Mouse (Mus musculus): ENCODE measurements around the gene Klra2. TPM values are rescaled to one million over a fixed set of nuclear protein-coding genes. Genes with fewer than 3 reads are reported as not detected.

Klra2 gene
- polyA plus RNA-seq, 1 experiment from 2014 or later, result not detected

DNA sequence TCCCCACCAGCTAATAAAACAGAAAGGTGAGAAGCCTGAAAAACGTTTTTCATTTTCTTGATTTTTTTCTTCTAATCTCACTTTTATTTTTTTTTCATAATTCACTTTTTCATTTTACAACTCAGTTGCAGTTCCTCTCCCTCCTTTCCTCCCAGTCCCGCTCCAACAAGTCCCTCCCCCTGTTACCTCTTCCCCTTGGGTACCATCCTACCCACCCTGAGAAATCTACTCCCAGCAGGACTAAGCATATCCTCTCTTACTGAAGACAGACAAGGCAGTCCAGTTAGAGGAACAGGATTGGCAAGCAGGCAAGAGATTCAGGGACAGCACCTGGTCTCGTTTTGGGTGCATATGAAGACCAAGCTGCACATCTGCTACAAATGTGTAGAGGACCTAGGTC lies 15.6 kb upstream of the Klra2 start:
- 62% methylated on average over 3 of the region's 3 CpGs for WGBS
- Histone ChIP-seq H3K27me3 (no peaks in the 10 kb centered on the region), H3K9me3 (replicated peaks) (no peaks in the 10 kb centered on the region; the same call in 1 of the 2 replicates), H3K9ac (no peak overlapping the region), H3K36me3 (no peaks in the 10 kb centered on the region), H3K27ac (no peak overlapping the region), H3K4me2 (replicated peaks) (no peak overlapping the region), H3K4me3 (no peak overlapping the region), H3K4me1 (no peaks in the 10 kb centered on the region)
- no peak for ATAC-seq (ENCODE audit: low FRiP score)

DNA sequence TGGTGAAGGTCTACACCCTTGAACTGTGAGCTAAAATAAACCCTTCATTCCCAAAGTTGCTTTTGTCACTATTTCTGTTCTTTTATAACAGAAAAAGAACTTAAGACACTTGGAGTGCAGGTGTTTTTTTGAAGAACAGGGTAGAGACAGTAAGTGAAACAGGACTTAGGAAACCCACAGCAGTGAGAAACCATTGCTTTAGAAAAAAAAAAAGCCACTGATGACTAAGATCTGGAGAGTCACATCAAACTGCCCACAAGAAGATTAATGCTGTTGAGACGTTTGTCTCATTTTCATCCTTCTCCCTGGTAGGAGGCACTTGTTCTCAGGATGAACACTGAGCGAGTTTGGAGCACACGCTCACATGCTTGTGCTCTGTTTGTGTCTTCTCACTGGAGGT lies 14.8 kb upstream of the Klra2 start:
- no peaks in the 10 kb centered on the region; the same call in 1 of the 2 replicates for H3K9me3 ChIP-seq (replicated peaks)
- H3K27me3 ChIP-seq, result no peaks in the 10 kb centered on the region
- no peaks in the 10 kb centered on the region for H3K4me1 ChIP-seq
- no peak overlapping the region for H3K4me2 ChIP-seq (replicated peaks)
- ATAC-seq (ENCODE audit: low FRiP score), result no peak
- no peak overlapping the region for H3K27ac ChIP-seq
- no peak overlapping the region for H3K4me3 ChIP-seq
- H3K36me3 ChIP-seq, result no peaks in the 10 kb centered on the region
- H3K9ac ChIP-seq, result no peak overlapping the region
- 81% methylated on average over 3 of the region's 3 CpGs for WGBS

DNA sequence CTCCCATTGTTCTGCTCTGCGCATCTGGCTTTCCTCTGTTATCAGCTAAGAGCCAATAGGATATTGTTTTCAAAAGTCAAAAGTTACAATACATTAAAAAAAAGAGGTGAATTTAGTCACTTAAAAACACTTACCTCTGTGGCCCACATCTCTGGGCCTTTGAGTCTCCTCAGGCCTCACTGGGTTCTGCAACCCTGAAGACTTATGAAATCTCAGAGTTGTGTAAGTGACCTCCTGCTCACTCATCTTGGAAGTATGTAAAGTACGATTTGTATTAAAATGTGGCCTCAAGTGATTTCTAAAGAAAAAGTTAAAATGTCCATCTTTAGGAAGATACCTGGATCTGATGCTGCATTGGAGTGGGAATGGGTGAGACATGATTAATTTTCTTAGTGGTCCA lies 2.1 kb downstream of the Klra2 start:
- ATAC-seq (ENCODE audit: low FRiP score), result no peak
- Histone ChIP-seq H3K9me3 (replicated peaks) (no peaks in the 10 kb centered on the region), H3K9ac (no peak overlapping the region), H3K4me3 (no peak overlapping the region), H3K27me3 (no peaks in the 10 kb centered on the region), H3K27ac (no peak overlapping the region), H3K4me1 (no peaks in the 10 kb centered on the region), H3K4me2 (replicated peaks) (no peak overlapping the region), H3K36me3 (no peaks in the 10 kb centered on the region)
- 78% methylated on average over 2 of the region's 2 CpGs for WGBS

Other genes with a start within 250 kb of the Klra2 start
- gene Magohb, start 45.9 kb upstream of the Klra2 start, polyA plus RNA-seq (2016; fragmentation: Nextera tagmentation; extraction: Ambion mirVana), result 49.0 and 57.2 TPM in 2 replicates
- gene Styk1, start 106.2 kb upstream of the Klra2 start, polyA plus RNA-seq (2016; fragmentation: Nextera tagmentation; extraction: Ambion mirVana), result 1.5 and 2.2 TPM in 2 replicates
- gene Ybx3, start 141.1 kb upstream of the Klra2 start, polyA plus RNA-seq (2016; fragmentation: Nextera tagmentation; extraction: Ambion mirVana), result 24.6 and 26.4 TPM in 2 replicates
- not detected in 2 replicates for gene 5430401F13Rik, start 239.0 kb upstream of the Klra2 start, polyA plus RNA-seq (2016; fragmentation: Nextera tagmentation; extraction: Ambion mirVana)
- 0.43 TPM in 1 of 2 replicates, not detected in the other for gene Gm6619, start 239.0 kb upstream of the Klra2 start, polyA plus RNA-seq (2016; fragmentation: Nextera tagmentation; extraction: Ambion mirVana)